Mouse (Mus musculus): ENCODE results near the gene Anapc5.

The Anapc5 gene

GRCm38 (mm10) chr5:122769101-122769568 is 52.0 kb downstream of the Anapc5 start:
- DNase-seq (ENCODE audit: low read depth, low spot score): no peak

GRCm38 (mm10) chr5:122767283-122767682 is 53.9 kb downstream of the Anapc5 start:
- DNase-seq (ENCODE audit: low read depth, low spot score): no peak

GRCm38 (mm10) chr5:122764032-122764464 is 57.1 kb downstream of the Anapc5 start:
- DNase-seq (ENCODE audit: low read depth, low spot score): no peak

GRCm38 (mm10) chr5:122763271-122764031 is 57.7 kb downstream of the Anapc5 start:
- DNase-seq (ENCODE audit: low read depth, low spot score): no peak

GRCm38 (mm10) chr5:122756680-122757079 is 64.5 kb downstream of the Anapc5 start:
- DNase-seq (ENCODE audit: low read depth, low spot score): no peak

GRCm38 (mm10) chr5:122756144-122756543 is 65.0 kb downstream of the Anapc5 start:
- DNase-seq (ENCODE audit: low read depth, low spot score): no peak

GRCm38 (mm10) chr5:122755620-122756019 is 65.5 kb downstream of the Anapc5 start:
- no peak for DNase-seq (ENCODE audit: low read depth, low spot score)

- DNase-seq (ENCODE audit: low read depth, low spot score): no peak
These were observed 66.7 kb downstream of the Anapc5 start for GRCm38 (mm10) chr5:122754477-122754876.

GRCm38 (mm10) chr5:122747950-122748349 is 73.2 kb downstream of the Anapc5 start:
- DNase-seq (ENCODE audit: low read depth, low spot score): no peak

GRCm38 (mm10) chr5:122743880-122744422 is 77.2 kb downstream of the Anapc5 start:
- DNase-seq (ENCODE audit: low read depth, low spot score): no peak

All from forelimb bud, embryonic 11.5 days (tissue).